Mouse (Mus musculus) heart, embryonic 13.5 days (tissue): Measurements from ENCODE around the gene Noct. TPM values are rescaled to one million over a fixed set of nuclear protein-coding genes. Genes with fewer than 3 reads are reported as not detected.
"Not testable (repeated sequence)": the region's sequence is repeated elsewhere in the genome, so short reads cannot be mapped to it uniquely, and the experiment has no call there.

ENCODE experiments used
- ATAC-seq: fragments of 200-750 bp; cut with Nextera tagmentation; 2 replicates; pipeline ENCODE4 v1.8.0; 2017; ENCODE audit warnings: moderate TSS enrichment; ENCODE audit not compliant: insufficient number of reproducible peaks, low FRiP score, low TSS enrichment; ENCODE audit errors: extremely low read depth
- H3K27ac ChIP-seq: fragments of 300-500 bp; sonication (generic); replicated peaks from 2 replicates; pipeline ENCODE4 v1.5.1; 2015; ENCODE audit warnings: moderate library complexity, mild to moderate bottlenecking, inconsistent platforms
- H3K27me3 ChIP-seq: fragments of 300-500 bp; sonication (generic); replicated peaks from 2 replicates; pipeline ENCODE4 v1.6.1; 2015; ENCODE audit warnings: mild to moderate bottlenecking, inconsistent platforms
- H3K36me3 ChIP-seq: fragments of 300-500 bp; sonication (generic); 2 replicates; pipeline ENCODE4 v1.6.1; 2015; ENCODE audit warnings: mild to moderate bottlenecking, inconsistent platforms
- H3K4me1 ChIP-seq: fragments of 300-500 bp; sonication (generic); 2 replicates; pipeline ENCODE4 v1.6.1; 2015; ENCODE audit warnings: inconsistent platforms
- H3K4me2 ChIP-seq: fragments of 300-500 bp; sonication (generic); 2 replicates; pipeline ENCODE4 v1.6.1; 2015; ENCODE audit warnings: inconsistent platforms, mild to moderate bottlenecking, moderate library complexity
- H3K4me3 ChIP-seq: fragments of 300-500 bp; sonication (generic); 2 replicates; pipeline ENCODE4 v1.5.1; 2015; ENCODE audit warnings: moderate library complexity, mild to moderate bottlenecking, inconsistent platforms
- H3K9ac ChIP-seq: fragments of 300-500 bp; sonication (generic); 2 replicates; pipeline ENCODE4 v1.6.1; 2015; ENCODE audit warnings: inconsistent platforms, mild to moderate bottlenecking, moderate library complexity
- H3K9me3 ChIP-seq: fragments of 300-500 bp; sonication (generic); 2 replicates; pipeline ENCODE4 v1.6.1; 2016; ENCODE audit warnings: inconsistent platforms
- WGBS: fragments of 180-500 bp; shearing (Covaris S2); methylation state at CpG from one replicate; pipeline ENCODE4 v1.1.7; 2015; ENCODE audit warnings: mixed read lengths; 5-methylcytosine and 5-hydroxymethylcytosine counted together
- polyA plus RNA-seq: library from polyadenylated mRNA; unstranded; fragments of >200 nt; fragmentation: Nextera tagmentation; extraction: Ambion mirVana; gene quantifications from 2 replicates; pipeline ENCODE4 v1.2.1, GENCODE M21; 2015

Noct gene
- polyA plus RNA-seq, 1 experiment from 2014 or later: 8.6 TPM

DNA sequence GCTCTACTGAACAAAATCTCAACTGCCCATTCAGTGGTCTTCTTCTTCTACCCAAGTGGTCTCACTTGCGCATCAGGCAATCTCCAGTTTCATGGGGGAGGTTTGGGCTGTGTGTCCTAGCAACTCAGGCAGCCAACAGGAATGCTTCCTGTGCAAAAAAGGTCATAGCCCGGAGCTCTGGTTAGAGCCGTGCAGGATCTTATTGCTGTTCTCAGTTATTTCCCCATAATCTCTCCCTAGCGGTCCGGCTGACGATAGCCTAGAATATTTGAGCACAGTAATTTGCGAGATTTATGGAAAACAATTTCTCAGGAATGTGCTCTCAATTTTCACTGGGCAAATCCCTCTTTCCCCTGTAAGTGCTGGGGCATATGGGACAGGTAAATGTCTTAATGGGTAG is 17.7 kb upstream of the Noct start:
- Histone ChIP-seq H3K9ac (no peak overlapping the region), H3K27me3 (no peaks in the 10 kb centered on the region), H3K27ac (no peak overlapping the region), H3K4me1 (peaks cover 24% of the 10 kb centered on the region), H3K4me3 (no peak overlapping the region), H3K36me3 (no peaks in the 10 kb centered on the region), H3K4me2 (no peak overlapping the region), H3K9me3 (0 out of 2 replicates have a peak, but pooled peaks cover 6% of the 10 kb centered on the region)
- WGBS: 74% methylated on average over 7 of the region's 7 CpGs
- ATAC-seq: no peak

GRCm38 (mm10) chr3:51208633-51209032 is 15.6 kb upstream of the Noct start:
- Histone ChIP-seq H3K36me3 (no peaks in the 10 kb centered on the region), H3K4me3 (no peak overlapping the region), H3K4me2 (no peak overlapping the region), H3K9ac (no peak overlapping the region), H3K27ac (no peak overlapping the region), H3K4me1 (peaks cover 17% of the 10 kb centered on the region), H3K9me3 (0 out of 2 replicates have a peak, but pooled peaks cover 6% of the 10 kb centered on the region), H3K27me3 (no peaks in the 10 kb centered on the region)
- WGBS: 57% methylated on average over 5 of the region's 5 CpGs
- ATAC-seq: no peak

DNA sequence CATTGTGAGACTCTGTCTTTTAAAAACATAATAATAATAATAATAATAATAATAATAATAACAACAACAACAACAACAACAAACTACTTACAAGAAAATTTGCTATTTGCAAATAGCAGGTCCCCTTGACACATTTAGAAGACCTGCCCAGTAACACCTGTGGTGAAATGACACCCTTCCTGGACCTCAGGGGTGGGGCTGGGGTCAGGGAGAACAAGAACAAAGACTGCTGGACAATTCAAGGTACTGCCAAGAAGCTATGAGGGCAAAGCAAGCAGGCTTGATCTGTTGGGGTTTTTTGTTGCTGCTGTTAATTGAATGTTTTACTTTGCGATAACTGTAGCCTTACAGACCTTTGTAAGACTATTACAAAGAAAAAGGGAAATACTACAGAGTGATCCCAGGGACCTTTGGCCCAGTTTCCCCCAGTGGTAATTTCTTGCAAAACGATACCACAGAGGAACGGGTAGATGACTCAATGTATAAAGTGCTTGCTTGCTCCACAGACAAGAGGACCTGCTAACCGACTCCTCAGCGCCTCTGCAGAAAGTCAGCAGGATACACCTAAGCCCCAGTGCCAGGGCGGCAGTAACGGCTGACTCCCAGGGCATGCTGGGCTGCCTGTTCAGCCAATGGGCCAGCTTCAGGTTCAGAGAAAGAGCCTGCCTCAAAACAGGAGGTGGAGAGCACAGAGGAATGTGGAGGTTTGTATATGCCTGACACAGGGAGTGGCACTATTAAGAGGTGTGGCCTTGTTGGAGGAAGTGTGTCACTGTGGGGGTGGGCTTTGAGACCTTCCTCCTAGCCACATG is 14.5 kb upstream of the Noct start:
- WGBS: 86% methylated on average over 7 of the region's 7 CpGs
- H3K4me1 ChIP-seq: peaks cover 17% of the 10 kb centered on the region
- 0 out of 2 replicates have a peak, but pooled peaks cover 3% of the 10 kb centered on the region for H3K9me3 ChIP-seq
- ATAC-seq: no peak
- no peaks in the 10 kb centered on the region for H3K36me3 ChIP-seq
- H3K4me2 ChIP-seq: no peak overlapping the region
- no peak overlapping the region for H3K4me3 ChIP-seq
- H3K27ac ChIP-seq: no peak overlapping the region
- H3K27me3 ChIP-seq: no peaks in the 10 kb centered on the region
- no peak overlapping the region for H3K9ac ChIP-seq

DNA sequence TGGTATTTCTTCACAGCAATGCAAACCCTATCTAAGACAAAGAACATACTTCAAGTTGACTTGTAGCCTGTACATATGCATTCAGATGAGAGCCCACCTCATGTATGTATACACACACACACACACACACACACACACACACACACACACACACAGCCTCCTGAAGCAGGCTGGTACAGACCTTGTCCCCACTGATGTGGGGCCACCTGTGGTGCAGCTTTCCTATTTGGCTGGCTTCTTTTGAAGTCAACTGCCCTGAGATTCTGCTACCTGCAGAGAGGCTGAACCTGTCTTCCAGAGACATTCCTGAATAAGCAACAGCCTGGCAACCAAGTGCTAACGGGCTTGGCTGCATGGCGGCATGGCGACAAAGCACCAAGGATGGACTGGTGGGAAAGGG is 13.8 kb upstream of the Noct start:
- WGBS: 96% methylated on average over 3 of the region's 3 CpGs
- ATAC-seq: no peak

GRCm38 (mm10) chr3:51213111-51213510 is 11.1 kb upstream of the Noct start:
- H3K9me3 ChIP-seq: no peaks in the 10 kb centered on the region
- H3K4me3 ChIP-seq: no peak overlapping the region
- WGBS: 95% methylated on average over 3 of the region's 3 CpGs
- H3K27me3 ChIP-seq: no peaks in the 10 kb centered on the region
- H3K4me2 ChIP-seq: no peak overlapping the region
- H3K36me3 ChIP-seq: no peaks in the 10 kb centered on the region
- peaks cover 7% of the 10 kb centered on the region for H3K4me1 ChIP-seq
- H3K27ac ChIP-seq: no peak overlapping the region
- no peak for ATAC-seq
- H3K9ac ChIP-seq: no peak overlapping the region

More for the DNA sequence above, 13.8 kb upstream of the Noct start:
- H3K9me3 ChIP-seq: no peaks in the 10 kb centered on the region
- H3K4me2 ChIP-seq: no peak overlapping the region
- H3K4me1 ChIP-seq: peaks cover 17% of the 10 kb centered on the region
- no peaks in the 10 kb centered on the region for H3K27me3 ChIP-seq
- H3K36me3 ChIP-seq: no peaks in the 10 kb centered on the region
- H3K27ac ChIP-seq: no peak overlapping the region
- no peak overlapping the region for H3K9ac ChIP-seq
- H3K4me3 ChIP-seq: no peak overlapping the region

DNA sequence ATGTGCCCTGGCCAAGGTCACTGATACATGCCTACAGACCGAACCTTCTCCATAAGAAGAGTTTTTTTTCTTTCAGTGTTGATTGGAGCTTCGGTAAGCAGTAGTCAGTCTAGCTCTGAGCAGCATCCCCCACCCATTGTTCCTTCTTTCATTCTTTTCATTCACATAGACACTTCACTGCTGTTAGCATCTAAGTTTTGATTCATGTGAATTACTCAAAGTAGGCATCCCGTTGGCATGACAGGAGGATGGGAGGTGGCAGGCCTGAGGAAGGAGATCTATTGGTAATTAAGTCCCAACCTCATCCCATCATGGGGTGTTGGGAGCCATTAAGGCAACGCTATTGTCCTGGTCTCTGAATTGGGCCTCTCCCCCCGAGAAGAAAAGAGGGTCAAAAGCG is 8.6 kb upstream of the Noct start:
- no peak for ATAC-seq
- 78% methylated on average over 6 of the region's 6 CpGs for WGBS
- Histone ChIP-seq H3K4me2 (no peak overlapping the region), H3K27ac (no peak overlapping the region), H3K4me3 (no peak overlapping the region), H3K4me1 (peaks cover 4% of the 10 kb centered on the region), H3K27me3 (no peaks in the 10 kb centered on the region), H3K9ac (no peak overlapping the region), H3K9me3 (no peaks in the 10 kb centered on the region), H3K36me3 (no peaks in the 10 kb centered on the region)

DNA sequence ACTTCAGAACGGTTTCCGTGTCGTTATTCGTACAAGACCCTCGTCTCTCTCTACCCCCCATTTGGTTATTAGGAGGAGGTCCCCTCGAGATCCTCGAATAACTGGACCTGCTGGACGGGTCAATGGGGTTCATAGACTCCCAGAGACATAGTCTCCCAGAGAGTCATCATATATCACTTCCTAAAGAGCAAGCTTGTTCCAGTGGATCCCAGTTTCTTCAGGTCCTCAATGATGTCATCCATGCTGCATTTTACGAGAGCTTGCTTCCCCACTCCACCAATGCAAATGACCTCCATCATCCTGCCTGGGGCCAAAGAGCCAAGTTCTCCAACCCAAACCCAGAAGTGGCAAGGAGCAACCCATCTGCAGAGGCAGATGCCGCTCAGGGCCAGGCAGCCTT is 7.9 kb upstream of the Noct start:
- 76% methylated on average over 8 of the region's 10 CpGs for WGBS
- not testable (repeated sequence) for H3K9me3 ChIP-seq, H3K27ac ChIP-seq, H3K36me3 ChIP-seq, H3K4me3 ChIP-seq, H3K9ac ChIP-seq, ATAC-seq, H3K27me3 ChIP-seq, H3K4me2 ChIP-seq
- peaks cover 11% of the 10 kb centered on the region for H3K4me1 ChIP-seq

DNA sequence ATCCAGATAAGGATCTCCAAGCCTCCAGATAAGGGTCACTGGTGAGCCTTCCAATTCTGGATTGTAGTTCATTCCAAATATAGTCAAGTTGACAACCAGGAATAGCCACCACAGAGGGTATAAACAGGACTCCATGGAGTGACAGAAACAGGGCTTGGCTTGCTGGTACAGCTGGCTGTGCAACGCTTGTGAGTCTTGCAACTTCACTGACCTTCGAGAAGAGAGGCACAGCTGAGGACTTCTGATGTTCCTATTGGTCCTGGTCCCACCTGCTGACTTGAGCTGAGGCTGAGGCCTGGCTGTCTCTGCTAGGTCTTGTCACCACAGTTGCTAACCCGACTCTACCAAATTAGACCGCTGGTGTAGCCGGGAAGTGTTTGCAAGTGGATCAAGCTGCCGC is 5.9 kb upstream of the Noct start:
- H3K27ac ChIP-seq, H3K27me3 ChIP-seq, H3K4me2 ChIP-seq, H3K9me3 ChIP-seq, H3K36me3 ChIP-seq, H3K9ac ChIP-seq, H3K4me3 ChIP-seq, ATAC-seq: not testable (repeated sequence)
- 73% methylated on average over 6 of the region's 6 CpGs for WGBS
- peaks cover 31% of the 10 kb centered on the region for H3K4me1 ChIP-seq

GRCm38 (mm10) chr3:51219213-51219612 is 5.0 kb upstream of the Noct start:
- no peak overlapping the region for H3K4me2 ChIP-seq
- peaks cover 39% of the 10 kb centered on the region for H3K4me1 ChIP-seq
- H3K27ac ChIP-seq: no peak overlapping the region
- no peak for ATAC-seq
- no peaks in the 10 kb centered on the region for H3K9me3 ChIP-seq
- no peaks in the 10 kb centered on the region for H3K36me3 ChIP-seq
- no peak overlapping the region for H3K4me3 ChIP-seq
- no peak overlapping the region for H3K9ac ChIP-seq
- H3K27me3 ChIP-seq: no peaks in the 10 kb centered on the region
- WGBS: 90% methylated on average over 5 of the region's 5 CpGs

- WGBS: 22% methylated on average over 4 of the region's 4 CpGs
- peak overlapping the region; percentile 48; the same call in 1 of the 2 replicates for H3K4me2 ChIP-seq
- H3K36me3 ChIP-seq: no peaks in the 10 kb centered on the region
- peaks cover 44% of the 10 kb centered on the region for H3K4me1 ChIP-seq
- no peak overlapping the region for H3K4me3 ChIP-seq
- ATAC-seq: no peak
- no peak overlapping the region for H3K9ac ChIP-seq
- H3K9me3 ChIP-seq: no peaks in the 10 kb centered on the region
- no peaks in the 10 kb centered on the region for H3K27me3 ChIP-seq
- no peak overlapping the region for H3K27ac ChIP-seq
Measured at GRCm38 (mm10) chr3:51220846-51221245, 3.4 kb upstream of the Noct start.

GRCm38 (mm10) chr3:51221847-51222246 is 2.4 kb upstream of the Noct start:
- Histone ChIP-seq H3K9me3 (no peaks in the 10 kb centered on the region), H3K4me2 (peak overlapping the region; percentile 48), H3K4me3 (no peak overlapping the region), H3K36me3 (no peaks in the 10 kb centered on the region), H3K9ac (peak overlapping the region; percentile 48; the same call in 1 of the 2 replicates), H3K4me1 (peaks cover 54% of the 10 kb centered on the region), H3K27me3 (no peaks in the 10 kb centered on the region), H3K27ac (peak overlapping the region; percentile 62)
- ATAC-seq: no peak
- 39% methylated on average over 8 of the region's 8 CpGs for WGBS

DNA sequence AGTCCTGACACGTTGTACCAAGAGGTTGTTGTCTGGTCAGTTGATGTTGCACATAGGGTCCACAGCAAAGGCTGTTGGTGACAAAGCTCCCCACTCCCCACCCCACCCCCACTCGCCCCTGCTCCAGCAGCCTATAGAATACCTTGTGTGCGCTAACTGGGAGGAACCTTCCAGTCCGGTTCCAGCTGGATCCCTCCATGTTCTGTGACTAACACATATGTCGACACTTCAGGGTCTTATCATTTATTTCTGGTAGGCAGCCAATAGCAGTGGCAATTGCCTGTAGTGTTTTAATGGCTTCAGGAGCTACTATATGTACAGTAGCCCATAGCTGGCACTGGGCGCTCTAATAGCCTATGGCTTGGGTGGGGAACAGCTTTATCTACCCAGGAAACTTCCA is 1.9 kb upstream of the Noct start:
- Histone ChIP-seq H3K27ac (peak overlapping the region; percentile 62), H3K4me3 (no peak overlapping the region), H3K27me3 (no peaks in the 10 kb centered on the region), H3K9ac (peak overlapping the region; percentile 48; the same call in 1 of the 2 replicates), H3K36me3 (no peaks in the 10 kb centered on the region), H3K9me3 (no peaks in the 10 kb centered on the region), H3K4me1 (peaks cover 56% of the 10 kb centered on the region), H3K4me2 (peak overlapping the region; percentile 48)
- ATAC-seq: no peak
- 48% methylated on average over 6 of the region's 6 CpGs for WGBS
